Mouse (Mus musculus): ENCODE results near the gene Rgs7. TPM values are rescaled to one million over a fixed set of nuclear protein-coding genes. Genes with fewer than 3 reads are reported as not detected.

Rgs7 gene
- polyA plus RNA-seq, 1 experiment from 2014 or later = 0.96 TPM

DNA sequence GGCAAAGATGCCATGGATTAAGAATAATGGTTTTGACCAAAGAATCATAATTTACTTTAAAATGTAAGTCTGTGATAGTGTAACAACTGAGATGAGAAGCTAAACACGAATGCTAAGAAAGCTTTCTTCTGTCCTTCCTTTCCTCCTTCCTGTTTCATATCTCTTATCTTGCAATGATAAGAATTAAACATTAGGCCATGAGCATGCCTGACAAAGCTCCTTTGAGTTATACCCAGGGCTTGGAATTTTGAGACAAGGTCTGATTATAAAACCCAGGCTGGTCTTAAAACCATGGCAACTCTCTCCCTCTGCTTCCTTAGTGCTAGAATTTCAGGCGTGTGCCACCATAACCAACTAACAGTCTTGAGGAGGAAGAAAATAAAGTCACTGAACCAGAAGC is 22.2 kb upstream of the Rgs7 start:
- no peaks in the 10 kb centered on the region for H3K4me1 ChIP-seq (replicated peaks; ENCODE audit: control insufficient read depth, insufficient read depth)
- WGBS = 38% methylated on average over 2 of the region's 2 CpGs
- TF ChIP-seq EP300 (optimal IDR thresholded peaks at IDR 0.05) = no peak
- no peak for TF ChIP-seq CTCF (IDR thresholded peaks at IDR 0.05; ENCODE audit: low read depth)

DNA sequence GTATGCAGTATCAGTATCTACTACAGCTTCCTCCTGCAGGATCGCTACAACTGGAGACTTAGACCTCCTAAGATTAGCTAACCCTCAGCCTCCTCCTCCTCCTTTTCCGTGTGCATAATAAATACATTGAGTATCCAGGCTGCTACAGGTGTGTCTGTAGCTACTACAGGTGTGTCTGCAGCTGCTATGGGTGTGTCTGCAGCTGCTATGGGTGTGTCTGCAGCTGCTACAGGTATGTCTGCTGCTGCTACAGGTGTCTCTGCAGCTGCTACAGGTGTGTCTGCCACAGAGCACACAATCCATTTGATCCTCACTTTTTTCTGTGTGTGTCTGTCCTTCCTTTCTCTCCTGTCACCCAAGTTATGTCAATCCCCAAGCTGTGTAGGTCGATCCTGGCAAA is 19.9 kb upstream of the Rgs7 start:
- WGBS = 42% methylated on average over 3 of the region's 3 CpGs
- Histone ChIP-seq H3K9ac (ENCODE audit: low read length) (no peak overlapping the region), H3K27ac (replicated peaks) (no peak overlapping the region), H3K27me3 (ENCODE audit: control insufficient read depth, insufficient read depth, low read length) (no peaks in the 10 kb centered on the region), H3K4me1 (replicated peaks; ENCODE audit: control insufficient read depth, insufficient read depth) (no peaks in the 10 kb centered on the region), H3K9me3 (ENCODE audit: control insufficient read depth, low read length) (no peaks in the 10 kb centered on the region), H3K4me3 (ENCODE audit: low read depth, low read length) (no peak overlapping the region), H3K4me2 (replicated peaks; ENCODE audit: low read depth) (no peak overlapping the region), H3K36me3 (ENCODE audit: control insufficient read depth, insufficient read depth, low read length) (no peaks in the 10 kb centered on the region)
- peak; percentile 53; the same call in 1 of the 2 replicates for ATAC-seq (ENCODE audit: low FRiP score, low TSS enrichment)
- no peak for TF ChIP-seq EP300 (optimal IDR thresholded peaks at IDR 0.05)
- no peak for TF ChIP-seq CTCF (IDR thresholded peaks at IDR 0.05; ENCODE audit: low read depth)
- DNase-seq (ENCODE audit: low spot score) = peak; percentile 23

More for the DNA sequence above, 22.2 kb upstream of the Rgs7 start:
- H3K9me3 ChIP-seq (ENCODE audit: control insufficient read depth, low read length) = no peaks in the 10 kb centered on the region
- no peak overlapping the region for H3K27ac ChIP-seq (replicated peaks)
- no peak overlapping the region for H3K4me2 ChIP-seq (replicated peaks; ENCODE audit: low read depth)
- no peak for ATAC-seq (ENCODE audit: low FRiP score, low TSS enrichment)
- H3K27me3 ChIP-seq (ENCODE audit: control insufficient read depth, insufficient read depth, low read length) = no peaks in the 10 kb centered on the region
- no peak overlapping the region for H3K4me3 ChIP-seq (ENCODE audit: low read depth, low read length)
- no peak overlapping the region for H3K9ac ChIP-seq (ENCODE audit: low read length)
- no peak for DNase-seq (ENCODE audit: low spot score)
- no peaks in the 10 kb centered on the region for H3K36me3 ChIP-seq (ENCODE audit: control insufficient read depth, insufficient read depth, low read length)

DNA sequence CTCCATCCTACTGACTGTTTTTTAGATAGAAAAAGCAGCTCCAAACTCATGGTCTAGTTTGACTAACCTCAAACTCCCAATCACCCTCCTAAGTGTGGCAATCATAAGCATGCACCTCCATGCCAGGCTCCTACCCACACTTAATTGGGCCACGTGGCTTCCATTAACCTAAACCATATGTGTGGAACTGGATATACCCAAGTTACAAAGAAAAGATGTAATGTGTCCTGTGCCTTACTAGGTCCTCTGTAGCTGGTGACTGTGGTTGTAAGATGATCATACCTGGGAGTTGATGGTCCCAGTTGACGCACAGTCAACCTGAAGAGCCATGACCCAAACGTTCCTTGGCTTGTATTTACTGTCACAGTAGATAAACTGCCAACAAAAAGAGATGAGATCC is 17.7 kb upstream of the Rgs7 start:
- Histone ChIP-seq H3K4me1 (replicated peaks; ENCODE audit: control insufficient read depth, insufficient read depth) (no peaks in the 10 kb centered on the region), H3K4me3 (ENCODE audit: low read depth, low read length) (no peak overlapping the region), H3K36me3 (ENCODE audit: control insufficient read depth, insufficient read depth, low read length) (no peaks in the 10 kb centered on the region), H3K27me3 (ENCODE audit: control insufficient read depth, insufficient read depth, low read length) (no peaks in the 10 kb centered on the region), H3K9ac (ENCODE audit: low read length) (no peak overlapping the region), H3K9me3 (ENCODE audit: control insufficient read depth, low read length) (no peaks in the 10 kb centered on the region), H3K4me2 (replicated peaks; ENCODE audit: low read depth) (no peak overlapping the region), H3K27ac (replicated peaks) (no peak overlapping the region)
- 79% methylated on average over 3 of the region's 3 CpGs for WGBS
- ATAC-seq (ENCODE audit: low FRiP score, low TSS enrichment) = no peak
- DNase-seq (ENCODE audit: low spot score) = no peak
- no peak for TF ChIP-seq EP300 (optimal IDR thresholded peaks at IDR 0.05)
- no peak for TF ChIP-seq CTCF (IDR thresholded peaks at IDR 0.05; ENCODE audit: low read depth)

DNA sequence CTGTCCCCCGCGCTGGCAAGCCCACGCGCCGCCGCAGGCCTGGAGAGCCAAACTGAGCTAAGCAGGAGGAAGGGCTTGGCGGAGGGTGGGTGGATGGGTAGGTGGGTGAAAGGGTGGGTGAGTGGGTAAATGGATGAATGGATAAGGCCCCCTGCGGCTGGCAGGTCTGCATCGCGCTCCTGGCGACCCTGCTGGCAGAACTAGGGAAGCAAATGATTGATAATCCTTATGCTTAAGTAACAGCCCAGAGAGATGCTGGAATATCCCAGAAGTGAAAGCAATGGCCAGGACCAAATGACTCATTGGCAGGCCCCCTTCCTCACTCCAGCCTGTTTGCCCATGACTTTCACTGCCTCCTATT is 363 bp upstream of the Rgs7 start:
- 0% methylated on average over 11 of the region's 11 CpGs for WGBS
- peak overlapping the region; percentile 38; the same call in 1 of the 2 replicates for H3K9ac ChIP-seq (ENCODE audit: low read length)

DNA sequence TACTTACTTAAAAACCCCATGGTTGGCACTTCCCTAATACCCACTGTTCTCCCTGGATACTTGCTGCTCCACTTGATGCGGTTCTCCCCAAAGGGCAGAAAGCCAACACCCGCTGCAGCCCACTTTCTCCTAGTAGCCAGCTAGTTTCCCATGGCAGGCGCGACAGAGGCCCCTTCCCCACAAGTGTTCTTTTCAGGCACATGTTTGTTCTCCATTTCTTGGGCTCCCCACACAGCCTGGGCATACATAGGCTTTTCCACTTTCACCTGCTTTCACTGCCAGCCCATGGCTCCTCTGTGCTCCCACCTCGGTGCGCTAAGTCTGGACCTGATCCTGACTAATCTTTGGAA is 814 bp downstream of the Rgs7 start:
- Histone ChIP-seq H3K9me3 (ENCODE audit: control insufficient read depth, low read length) (no peaks in the 10 kb centered on the region), H3K4me3 (ENCODE audit: low read depth, low read length) (peak overlapping the region; percentile 57), H3K4me2 (replicated peaks; ENCODE audit: low read depth) (peak overlapping the region; percentile 94), H3K36me3 (ENCODE audit: control insufficient read depth, insufficient read depth, low read length) (no peaks in the 10 kb centered on the region), H3K27ac (replicated peaks) (no peak overlapping the region), H3K4me1 (replicated peaks; ENCODE audit: control insufficient read depth, insufficient read depth) (no peaks in the 10 kb centered on the region), H3K27me3 (ENCODE audit: control insufficient read depth, insufficient read depth, low read length) (no peaks in the 10 kb centered on the region), H3K9ac (ENCODE audit: low read length) (no peak overlapping the region)
- no peak for DNase-seq (ENCODE audit: low spot score)
- 18% methylated on average over 6 of the region's 6 CpGs for WGBS
- no peak for TF ChIP-seq CTCF (IDR thresholded peaks at IDR 0.05; ENCODE audit: low read depth)
- no peak for TF ChIP-seq EP300 (optimal IDR thresholded peaks at IDR 0.05)
- ATAC-seq (ENCODE audit: low FRiP score, low TSS enrichment) = no peak

More for the DNA sequence above, 363 bp upstream of the Rgs7 start:
- Histone ChIP-seq H3K4me2 (replicated peaks; ENCODE audit: low read depth) (peak overlapping the region; percentile 94), H3K4me1 (replicated peaks; ENCODE audit: control insufficient read depth, insufficient read depth) (no peaks in the 10 kb centered on the region), H3K36me3 (ENCODE audit: control insufficient read depth, insufficient read depth, low read length) (no peaks in the 10 kb centered on the region), H3K4me3 (ENCODE audit: low read depth, low read length) (peak overlapping the region; percentile 57), H3K27ac (replicated peaks) (no peak overlapping the region), H3K27me3 (ENCODE audit: control insufficient read depth, insufficient read depth, low read length) (no peaks in the 10 kb centered on the region), H3K9me3 (ENCODE audit: control insufficient read depth, low read length) (no peaks in the 10 kb centered on the region)
- DNase-seq (ENCODE audit: low spot score) (no peak), ATAC-seq (ENCODE audit: low FRiP score, low TSS enrichment) (no peak)
- TF ChIP-seq CTCF (IDR thresholded peaks at IDR 0.05; ENCODE audit: low read depth) (0 out of 2 replicates have a peak, but pooled peaks have one; percentile 8), EP300 (optimal IDR thresholded peaks at IDR 0.05) (no peak)

DNA sequence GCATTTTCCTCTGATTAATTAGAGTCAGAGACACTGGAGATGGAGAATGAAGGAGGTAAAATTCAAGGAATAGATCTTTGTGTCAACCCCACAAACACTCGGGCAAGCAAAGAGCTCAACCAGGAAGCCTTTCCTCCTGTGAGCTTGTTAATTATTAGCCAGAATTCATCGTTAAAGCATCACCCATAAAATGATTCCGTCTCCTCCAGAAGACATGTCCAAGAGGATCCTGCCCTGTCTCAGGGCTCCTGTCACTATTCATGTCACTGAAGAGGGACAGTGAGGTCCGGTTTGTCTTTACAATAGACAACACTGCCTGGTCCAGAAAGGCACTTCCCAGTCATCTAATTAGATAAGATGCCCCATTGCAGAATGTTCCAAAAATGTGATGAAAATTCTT is 7.2 kb downstream of the Rgs7 start:
- DNase-seq (ENCODE audit: low spot score) (no peak), ATAC-seq (ENCODE audit: low FRiP score, low TSS enrichment) (no peak)
- H3K27me3 ChIP-seq (ENCODE audit: control insufficient read depth, insufficient read depth, low read length) = no peaks in the 10 kb centered on the region
- H3K27ac ChIP-seq (replicated peaks) = no peak overlapping the region
- H3K36me3 ChIP-seq (ENCODE audit: control insufficient read depth, insufficient read depth, low read length) = no peaks in the 10 kb centered on the region
- 47% methylated on average over 4 of the region's 4 CpGs for WGBS
- no peak overlapping the region for H3K9ac ChIP-seq (ENCODE audit: low read length)
- TF ChIP-seq EP300 (optimal IDR thresholded peaks at IDR 0.05) (no peak), CTCF (IDR thresholded peaks at IDR 0.05; ENCODE audit: low read depth) (no peak)
- H3K4me3 ChIP-seq (ENCODE audit: low read depth, low read length) = no peak overlapping the region
- no peaks in the 10 kb centered on the region for H3K9me3 ChIP-seq (ENCODE audit: control insufficient read depth, low read length)
- no peaks in the 10 kb centered on the region for H3K4me1 ChIP-seq (replicated peaks; ENCODE audit: control insufficient read depth, insufficient read depth)
- no peak overlapping the region for H3K4me2 ChIP-seq (replicated peaks; ENCODE audit: low read depth)

Data from stomach, postnatal 0 days (tissue).